ENCODE assay signal across 27 mouse cellular contexts in the genomic region with DNA sequence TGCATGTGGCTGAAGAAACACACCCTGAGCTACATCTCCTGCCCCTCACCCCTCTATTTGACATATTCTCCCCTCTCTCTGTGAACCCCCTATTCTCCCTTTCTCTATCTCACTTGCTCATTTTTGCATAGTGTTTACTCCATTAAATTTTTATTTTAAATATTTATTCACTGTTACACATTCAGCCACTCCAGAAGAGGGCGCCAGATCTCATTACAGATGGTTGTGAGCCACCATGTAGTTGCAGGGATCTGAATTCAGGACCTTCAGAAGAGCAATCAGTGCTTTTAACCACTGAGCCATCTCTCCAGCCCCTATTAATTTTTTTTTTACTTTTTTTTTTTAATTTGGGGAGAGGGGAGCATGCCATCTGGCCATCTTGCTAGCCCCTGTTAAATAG. TPM values are rescaled to one million over a fixed set of nuclear protein-coding genes. Genes with fewer than 3 reads are reported as not detected.
DNase-seq lines count a peak whose midpoint lies in the region; ATAC-seq and TF ChIP-seq lines count a peak whose summit lies in the region.
"Had no signal": no experiment of that assay in that cellular context is flagged by ENCODE, and none has a peak within 500 bp of the region (broad histone marks: within the 10 kb centered on the region; RNA-seq: fewer than 3 reads in every experiment).

No protein-coding gene starts in this region.

- no peaks in the 10 kb centered on the region for H3K36me3 ChIP-seq in hindbrain, postnatal 0 days (ENCODE audit: insufficient read depth, low read length)
- H3K36me3 ChIP-seq in hindbrain, embryonic 14.5 days (replicated peaks; ENCODE audit: control insufficient read depth, insufficient read depth) = no peaks in the 10 kb centered on the region
- H3K36me3 ChIP-seq in liver, embryonic 14.5 days (replicated peaks; ENCODE audit: control insufficient read depth, insufficient read depth, low read depth) = no peaks in the 10 kb centered on the region
- H3K36me3 ChIP-seq in MEL (ENCODE audit: control insufficient read depth in 1 of 2, insufficient read depth in 2 of 2, low read length in 2 of 2) = no peaks in the 10 kb centered on the region
- H3K36me3 ChIP-seq: embryonic facial prominence, embryonic 12.5 days; forebrain, embryonic 15.5 days; heart, embryonic 10.5 days; hindbrain, embryonic 12.5 days; limb, embryonic 10.5 days; limb, embryonic 15.5 days; midbrain, embryonic 15.5 days had no signal

- no peak for TF ChIP-seq POLR2A in MEL (IDR thresholded peaks at IDR 0.05; ENCODE audit: control insufficient read depth in 1 of 2, insufficient read depth in 1 of 2, low read depth in 1 of 2, low read length in 2 of 2, poor library complexity in 1 of 2)

- H3K4me1 ChIP-seq in hindbrain, postnatal 0 days (ENCODE audit: insufficient read depth, low read length) = 0 out of 2 replicates have a peak, but pooled peaks cover 3% of the 10 kb centered on the region
- H3K4me1 ChIP-seq in hindbrain, embryonic 14.5 days (replicated peaks; ENCODE audit: control insufficient read depth, insufficient read depth, low read length) = peaks cover 25% of the 10 kb centered on the region
- no peaks in the 10 kb centered on the region for H3K4me1 ChIP-seq in liver, embryonic 14.5 days (replicated peaks; ENCODE audit: control insufficient read depth in 2 of 2, insufficient read depth in 2 of 2, low read length in 1 of 2)
- H3K4me1 ChIP-seq in MEL (ENCODE audit: control insufficient read depth in 1 of 2, insufficient read depth in 2 of 2, low read length in 2 of 2) = no peaks in the 10 kb centered on the region

- H3K4me3 ChIP-seq in hindbrain, postnatal 0 days (ENCODE audit: low read length) = no peak overlapping the region
- no peak overlapping the region for H3K4me3 ChIP-seq in hindbrain, embryonic 14.5 days (replicated peaks; ENCODE audit: low read length)
- H3K4me3 ChIP-seq in liver, embryonic 14.5 days (ENCODE audit: insufficient read depth in 1 of 2, low read depth in 2 of 2, low read length in 2 of 2) = no peak overlapping the region
- no peak overlapping the region for H3K4me3 ChIP-seq in MEL (ENCODE audit: control insufficient read depth in 1 of 2, insufficient read depth in 1 of 2, low read depth in 2 of 2, low read length in 2 of 2)
- H3K4me3 ChIP-seq: embryonic facial prominence, embryonic 12.5 days; forebrain, embryonic 10.5 days; forebrain, embryonic 15.5 days; heart, embryonic 10.5 days; hindbrain, embryonic 12.5 days; limb, embryonic 10.5 days; limb, embryonic 15.5 days; midbrain, embryonic 15.5 days had no signal

- H3K9ac ChIP-seq in hindbrain, postnatal 0 days (replicated peaks; ENCODE audit: low read length) = no peak overlapping the region
- H3K9ac ChIP-seq in hindbrain, embryonic 14.5 days = no peak overlapping the region
- no peak overlapping the region for H3K9ac ChIP-seq in liver, embryonic 14.5 days (replicated peaks)
- no peak overlapping the region for H3K9ac ChIP-seq in MEL (ENCODE audit: control insufficient read depth, low read depth, low read length, poor library complexity, severe bottlenecking)
- H3K9ac ChIP-seq: embryonic facial prominence, embryonic 12.5 days; forebrain, embryonic 15.5 days; hindbrain, embryonic 12.5 days; limb, embryonic 15.5 days; midbrain, embryonic 15.5 days had no signal

- TF ChIP-seq CTCF in hindbrain, postnatal 0 days (IDR thresholded peaks at IDR 0.05; ENCODE audit: low read depth) = peak; percentile 39
- peak; percentile 27; the same call in 1 of the 2 replicates for TF ChIP-seq CTCF in liver, embryonic 14.5 days (IDR thresholded peaks at IDR 0.05; ENCODE audit: low read depth)
- TF ChIP-seq CTCF in MEL (IDR thresholded peaks at IDR 0.05 in 2 of 3, conservative IDR thresholded peaks at IDR 0.05 in 1 of 3; ENCODE audit: control insufficient read depth in 1 of 3, insufficient read depth in 1 of 3, low read depth in 2 of 3, low read length in 3 of 3, poor library complexity in 1 of 3, severe bottlenecking in 1 of 3) = peak in 2 of 3 experiments; percentile 15 to 33; a peak in 4 of 6 replicates

- WGBS in hindbrain, postnatal 0 days = 97% methylated on average over 1 of the region's 1 CpGs
- WGBS in hindbrain, embryonic 14.5 days = 89% methylated on average over 1 of the region's 1 CpGs
- WGBS in liver, embryonic 14.5 days (ENCODE audit: insufficient replicate concordance) = 35% methylated on average over 1 of the region's 1 CpGs

- H3K27ac ChIP-seq in hindbrain, postnatal 0 days = no peak overlapping the region
- no peak overlapping the region for H3K27ac ChIP-seq in hindbrain, embryonic 14.5 days
- H3K27ac ChIP-seq in liver, embryonic 14.5 days = no peak overlapping the region
- H3K27ac ChIP-seq in MEL (ENCODE audit: control insufficient read depth, low read depth, low read length) = no peak overlapping the region
- H3K27ac ChIP-seq: embryonic facial prominence, embryonic 12.5 days; forebrain, embryonic 10.5 days; forebrain, embryonic 15.5 days; heart, embryonic 10.5 days; hindbrain, embryonic 12.5 days; limb, embryonic 10.5 days; limb, embryonic 15.5 days; macrophage; midbrain, embryonic 15.5 days had no signal

- DNase-seq in hindbrain, postnatal 0 days (ENCODE audit: low spot score) = no peak
- no peak for DNase-seq in hindbrain, embryonic 14.5 days (ENCODE audit: low spot score)
- no peak for DNase-seq in liver, embryonic 14.5 days (ENCODE audit: low read depth in 3 of 3, low spot score in 3 of 3)
- no peak for DNase-seq in liver
- peak; percentile 20 for DNase-seq in CD4-positive, CD25-positive, alpha-beta regulatory T cell, adult 2 months (ENCODE audit: low read depth, low spot score)
- no peak for DNase-seq in MEL (ENCODE audit: low read depth, low spot score)
- no peak for DNase-seq in adrenal gland, postnatal 10 days
- DNase-seq: adrenal gland, postnatal 25 days; cerebellum, adult 11-12 months; cerebellum, adult 9-11 months; embryo, embryonic 11 days; gastrocnemius, postnatal 10 days; heart, postnatal 36 days; kidney, adult 8-10 months; kidney, postnatal 14 days; right cerebral cortex, postnatal 25 days; thymus, adult 18-20 months; thymus, postnatal 25 days had no signal

- H3K27me3 ChIP-seq in hindbrain, postnatal 0 days (ENCODE audit: insufficient read depth, low read length) = no peaks in the 10 kb centered on the region
- H3K27me3 ChIP-seq in hindbrain, embryonic 14.5 days (ENCODE audit: control insufficient read depth, insufficient read depth, low read length) = no peaks in the 10 kb centered on the region
- H3K27me3 ChIP-seq in liver, embryonic 14.5 days (ENCODE audit: control insufficient read depth, insufficient read depth, low read length) = peaks cover 39% of the 10 kb centered on the region
- H3K27me3 ChIP-seq in MEL (ENCODE audit: control insufficient read depth in 1 of 2, insufficient read depth in 2 of 2, low read length in 2 of 2) = peaks cover 0 to 5% of the 10 kb centered on the region in 2 experiments; a peak in 1 of 4 replicates
- H3K27me3 ChIP-seq: forebrain, embryonic 15.5 days had no signal

- no peak for TF ChIP-seq EP300 in liver, embryonic 14.5 days (IDR thresholded peaks at IDR 0.05; ENCODE audit: low read depth)
- TF ChIP-seq EP300 in MEL (IDR thresholded peaks at IDR 0.05; ENCODE audit: low read depth in 1 of 2, low read length in 2 of 2) = no peak

- no peak; the same call in 1 of the 2 replicates for TF ChIP-seq RAD21 in MEL (IDR thresholded peaks at IDR 0.05; ENCODE audit: low read depth, low read length)

- no peak for ATAC-seq in hindbrain, postnatal 0 days
- no peak for ATAC-seq in hindbrain, embryonic 14.5 days (ENCODE audit: low FRiP score)
- no peak for ATAC-seq in liver, embryonic 14.5 days (ENCODE audit: insufficient read depth)
- ATAC-seq: forebrain, embryonic 15.5 days; midbrain, embryonic 15.5 days had no signal

- H3K9me3 ChIP-seq in hindbrain, postnatal 0 days (ENCODE audit: low read length) = no peaks in the 10 kb centered on the region
- no peaks in the 10 kb centered on the region for H3K9me3 ChIP-seq in hindbrain, embryonic 14.5 days (ENCODE audit: control insufficient read depth, low read length)
- H3K9me3 ChIP-seq in liver, embryonic 14.5 days (ENCODE audit: control insufficient read depth, low read length) = no peaks in the 10 kb centered on the region
- H3K9me3 ChIP-seq in MEL (replicated peaks; ENCODE audit: insufficient read depth, low read length) = no peaks in the 10 kb centered on the region
- H3K9me3 ChIP-seq: embryonic facial prominence, embryonic 12.5 days; forebrain, embryonic 15.5 days; heart, embryonic 10.5 days; hindbrain, embryonic 12.5 days; limb, embryonic 10.5 days; limb, embryonic 15.5 days; midbrain, embryonic 15.5 days had no signal

- no peak overlapping the region for H3K4me2 ChIP-seq in hindbrain, postnatal 0 days (ENCODE audit: low read depth, low read length)
- H3K4me2 ChIP-seq in hindbrain, embryonic 14.5 days (replicated peaks) = no peak overlapping the region
- H3K4me2 ChIP-seq in liver, embryonic 14.5 days (ENCODE audit: low read depth) = no peak overlapping the region
- H3K4me2 ChIP-seq: embryonic facial prominence, embryonic 12.5 days; forebrain, embryonic 15.5 days; hindbrain, embryonic 12.5 days; limb, embryonic 15.5 days; midbrain, embryonic 15.5 days had no signal

- no peaks in the 10 kb centered on the region for H3K79me2 ChIP-seq in MEL (ENCODE audit: control insufficient read depth, insufficient read depth, low read length, poor library complexity)

TF ChIP-seq in MEL, 35 proteins besides CTCF, POLR2A, EP300 and RAD21:
- no peak for TF ChIP-seq SIN3A (IDR thresholded peaks at IDR 0.05; ENCODE audit: low read length)
- TF ChIP-seq UBTF (IDR thresholded peaks at IDR 0.05; ENCODE audit: borderline replicate concordance, insufficient read depth, low read depth, low read length) = no peak
- no peak for TF ChIP-seq JUND (IDR thresholded peaks at IDR 0.05; ENCODE audit: low read depth, low read length)
- TF ChIP-seq SMC3 (IDR thresholded peaks at IDR 0.05; ENCODE audit: low read depth, low read length) = 0 out of 2 replicates have a peak, but pooled peaks have one; percentile 21
- no peak for TF ChIP-seq ZC3H11A (IDR thresholded peaks at IDR 0.05; ENCODE audit: low read depth, low read length)
TF ChIP-seq in MEL: peak in this region for 1.

RNA-seq across cellular contexts. Expression of a gene that starts 3.9 kb away (rescaled TPM):
- 590 and 603 TPM in 2 replicates for total RNA-seq in hindbrain, postnatal 0 days (2014; rRNA removed)
- 193 and 206 TPM in 2 replicates for polyA plus RNA-seq in hindbrain, postnatal 0 days (2015; fragmentation: Nextera tagmentation; extraction: Ambion mirVana)
- polyA plus RNA-seq in hindbrain, embryonic 14.5 days (2014; fragmentation: Nextera tagmentation; extraction: Ambion mirVana) = 147 and 154 TPM in 2 replicates
- polyA plus RNA-seq in liver, embryonic 14.5 days (2012; rRNA removed) = 1.2 and 1.3 TPM in 2 replicates
- 1.4 and 1.6 TPM in 2 replicates for polyA plus RNA-seq in liver, embryonic 14.5 days (2014; fragmentation: Nextera tagmentation; extraction: Ambion mirVana)
- total RNA-seq in MEL (2012; rRNA removed) = 19.3 and 26.6 TPM in 2 replicates
- 1 to 10 TPM in 1 of 2 experiments, not detected in 1; 6.1 TPM for polyA plus RNA-seq in MEL (2012; ENCODE audit: insufficient read depth in 1 of 2, insufficient read length in 2 of 2, low read depth in 1 of 2, low replicate concordance in 2 of 2, missing spikeins in 1 of 2)
- 10 to 100 TPM; 72.7 to 95.7 TPM for total RNA-seq in adrenal gland, postnatal 10 days (2021)

Comparison
In these comparisons a context has a peak if more than half of its experiments do, and no peak if none do; other contexts are left out.
1. RNA of a gene that starts 3.9 kb away (polyA plus RNA-seq): 193 to 206 TPM in hindbrain, postnatal 0 days and 147 to 154 TPM in hindbrain, embryonic 14.5 days; 6.1 TPM in MEL and 1.2 to 1.6 TPM in liver, embryonic 14.5 days; every median in the first group is over 10 times any median in the second.
2. Peak in every context shown above with its lines, with median percentiles within 50 percentile points of each other: CTCF ChIP-seq.